Mouse (Mus musculus): ENCODE measurements at regions not wholly inside any gene's neighbourhood (a gene's known extent, or its start where the extent isn't known, plus 50 kb on each side); places are given as distances from the start of the nearest gene placed in this dataset.
A peak's percentile ranks its signal among the peaks of the same experiment; 100 is the strongest.
"Not testable (repeated sequence)": the region's sequence is repeated elsewhere in the genome, so short reads cannot be mapped to it uniquely, and the experiment has no call there.

- no peak for DNase-seq (ENCODE audit: extremely low spot score in 1 of 2, low spot score in 2 of 2)
- intact Hi-C loops (cut with DNase I): no loop called here
Observed at GRCm38 (mm10) chr9:48030839-48031238, 131.0 kb upstream of the Nxpe4 start.

DNA sequence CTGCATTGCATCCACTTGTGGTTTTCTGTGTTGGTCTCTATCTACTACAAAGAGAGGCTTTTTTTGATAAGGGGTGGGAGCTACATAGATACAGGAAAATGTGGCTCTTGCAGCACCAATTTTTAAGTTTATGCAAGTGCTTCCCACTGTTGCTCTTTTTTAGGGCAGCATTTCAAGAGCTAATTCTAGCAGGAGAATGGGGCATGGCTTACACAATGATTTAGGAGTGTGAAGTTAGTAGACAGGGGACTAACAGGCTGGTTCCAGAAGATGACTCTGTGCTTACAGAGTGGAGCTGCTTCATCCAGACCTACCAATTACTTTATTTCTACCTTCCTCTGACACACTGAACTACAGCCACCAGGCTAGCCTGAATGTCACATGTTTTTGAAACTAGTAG lies 125.9 kb upstream of the Nxpe4 start:
- intact Hi-C loops (cut with DNase I): no loop called here
- no peak for DNase-seq (ENCODE audit: extremely low spot score in 1 of 2, low spot score in 2 of 2)

DNA sequence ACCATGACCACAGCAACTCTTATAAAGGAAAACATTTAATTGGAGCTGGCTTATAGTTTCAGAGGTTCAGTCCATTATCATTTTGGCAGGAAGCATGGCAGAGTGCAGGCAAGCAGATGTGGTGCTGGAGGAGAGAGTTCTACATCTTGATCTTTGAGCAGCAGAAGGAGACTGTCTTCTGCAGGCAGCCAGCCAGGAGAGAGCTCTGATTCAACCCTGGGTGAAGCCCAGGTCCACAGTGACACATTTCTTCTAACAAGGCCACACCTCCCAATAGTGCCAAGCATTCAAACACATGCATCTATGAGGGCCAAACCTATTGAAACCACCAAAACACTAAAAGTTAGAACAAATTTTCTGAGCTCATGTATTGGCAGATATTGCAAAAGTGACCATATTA lies 117.0 kb upstream of the Nxpe4 start:
- intact Hi-C loops (cut with DNase I): no loop called here
- no peak for DNase-seq (ENCODE audit: extremely low spot score in 1 of 2, low spot score in 2 of 2)

DNA sequence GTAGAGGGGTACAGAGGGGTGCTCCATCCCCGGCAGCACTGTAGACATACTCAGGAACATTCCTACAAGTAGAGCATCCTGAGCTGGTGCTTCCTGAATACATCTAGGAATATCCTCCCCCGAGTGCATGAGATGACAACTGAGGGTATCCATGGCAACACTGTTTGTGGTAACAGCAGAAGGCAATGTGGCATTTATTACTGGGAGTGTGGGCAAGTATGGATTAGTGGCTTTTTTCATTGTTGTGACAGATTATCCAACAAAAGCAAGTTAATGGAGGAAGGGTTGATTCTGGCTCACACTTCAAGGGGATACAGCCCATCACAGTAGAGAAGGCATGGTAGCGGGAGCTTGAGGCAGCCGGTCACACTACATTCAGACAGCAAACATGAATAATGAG lies 114.0 kb upstream of the Nxpe4 start:
- intact Hi-C loops (cut with DNase I): no loop called here
- peak in 1 of 2 experiments; percentile 21 for DNase-seq (ENCODE audit: extremely low spot score in 1 of 2, low spot score in 2 of 2)

DNA sequence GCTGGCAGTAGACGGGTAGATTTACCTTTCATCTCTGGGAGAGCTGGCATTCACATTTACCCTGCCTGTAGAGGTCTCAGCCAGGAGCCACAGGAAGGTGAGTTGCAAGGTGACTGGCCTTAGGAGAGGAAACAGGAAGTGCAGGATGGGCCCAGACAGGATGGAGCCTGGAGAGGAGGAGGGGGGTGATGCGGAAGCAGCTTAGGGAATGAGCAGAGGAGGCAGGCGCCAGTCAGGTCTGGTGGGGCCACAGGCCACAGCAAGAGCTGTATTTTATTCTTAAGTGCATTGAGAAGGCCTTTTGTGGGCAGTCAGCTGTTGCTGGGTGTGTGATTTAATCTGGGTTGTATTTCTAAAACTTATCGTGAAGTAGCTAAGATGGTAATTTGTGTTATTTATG lies 108.2 kb upstream of the Nxpe4 start:
- intact Hi-C loops (cut with DNase I): no loop called here
- DNase-seq (ENCODE audit: extremely low spot score in 1 of 2, low spot score in 2 of 2): no peak

DNA sequence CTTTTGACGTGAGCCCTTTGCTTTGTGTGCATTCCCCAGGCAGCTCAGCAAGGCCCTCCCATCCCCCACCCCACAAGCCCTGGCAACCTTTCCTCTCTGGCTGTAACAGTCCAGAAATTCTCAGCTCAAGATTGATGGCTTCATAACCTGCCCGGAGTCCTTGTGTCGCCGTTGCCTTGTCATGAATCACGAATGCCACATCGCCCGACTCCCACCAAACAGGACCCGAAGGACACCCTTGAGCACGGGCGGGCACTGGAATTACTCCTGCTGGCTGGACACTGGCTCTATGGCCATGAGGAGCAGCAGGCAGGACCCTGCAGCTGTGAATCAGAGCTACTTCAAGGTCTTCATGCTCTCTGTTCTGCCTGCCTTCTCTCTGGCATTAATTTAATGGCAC lies 106.6 kb upstream of the Nxpe4 start:
- no peak for DNase-seq (ENCODE audit: extremely low spot score in 1 of 2, low spot score in 2 of 2)
- intact Hi-C loops (cut with DNase I): no loop called here

- no peak for DNase-seq (ENCODE audit: extremely low spot score in 1 of 2, low spot score in 2 of 2)
- intact Hi-C loops (cut with DNase I): no loop called here
Observed at GRCm38 (mm10) chr9:48058599-48058998, 103.2 kb upstream of the Nxpe4 start.

GRCm38 (mm10) chr9:48059549-48060165 lies 102.2 kb upstream of the Nxpe4 start:
- DNase-seq (ENCODE audit: extremely low spot score in 1 of 2, low spot score in 2 of 2): no peak
- intact Hi-C loops (cut with DNase I): no loop called here

DNA sequence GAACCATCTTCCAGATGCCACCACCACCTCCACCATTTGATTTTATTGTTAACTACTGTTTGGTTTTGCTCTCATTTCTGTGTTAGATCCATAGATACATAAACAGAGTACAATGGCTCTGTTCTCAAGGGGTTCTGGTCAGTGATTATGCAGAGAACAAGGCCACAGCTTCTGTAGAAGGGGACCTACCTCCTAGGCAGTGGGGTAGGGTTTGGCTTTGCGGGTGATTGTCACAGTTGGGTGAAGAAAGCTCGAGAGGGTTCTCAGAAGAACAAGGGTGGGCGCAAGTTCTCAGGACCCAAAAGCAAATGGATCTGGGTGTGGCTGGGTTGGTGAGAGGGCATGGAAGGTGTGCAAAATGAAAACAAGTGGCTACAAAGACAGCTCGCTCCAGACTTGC lies 100.8 kb upstream of the Nxpe4 start:
- intact Hi-C loops (cut with DNase I): no loop called here
- DNase-seq (ENCODE audit: extremely low spot score in 1 of 2, low spot score in 2 of 2): no peak

GRCm38 (mm10) chr9:48066730-48067345 lies 95.0 kb upstream of the Nxpe4 start:
- intact Hi-C loops (cut with DNase I): no loop called here
- no peak for DNase-seq (ENCODE audit: extremely low spot score in 1 of 2, low spot score in 2 of 2)

GRCm38 (mm10) chr9:48072592-48072991 lies 89.2 kb upstream of the Nxpe4 start:
- intact Hi-C loops (cut with DNase I): no loop called here
- DNase-seq (ENCODE audit: extremely low spot score in 1 of 2, low spot score in 2 of 2): no peak

DNA sequence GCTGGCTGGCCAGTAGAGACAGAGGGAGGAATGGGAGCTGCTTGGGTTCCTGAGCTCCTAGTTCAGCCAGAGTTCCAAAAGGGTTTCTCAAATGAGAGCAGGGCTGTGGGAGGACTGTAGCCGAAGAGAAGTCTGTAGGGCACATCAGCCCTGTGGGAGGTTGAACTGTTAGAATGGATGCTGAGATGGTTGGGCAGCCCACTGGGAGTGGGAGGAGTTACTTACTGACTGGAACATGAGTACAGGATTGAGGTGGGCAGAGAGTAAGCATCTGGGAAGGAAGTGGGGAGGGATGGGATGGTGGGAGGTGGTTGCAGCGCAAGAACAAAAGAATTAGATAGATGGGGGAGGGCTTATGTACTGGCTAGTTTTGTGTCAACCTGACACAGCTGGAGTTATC lies 88.7 kb upstream of the Nxpe4 start:
- DNase-seq (ENCODE audit: extremely low spot score in 1 of 2, low spot score in 2 of 2): no peak
- intact Hi-C loops (cut with DNase I): no loop called here

GRCm38 (mm10) chr9:48075661-48076240 lies 86.1 kb upstream of the Nxpe4 start:
- intact Hi-C loops (cut with DNase I): no loop called here
- no peak for DNase-seq (ENCODE audit: extremely low spot score in 1 of 2, low spot score in 2 of 2)

- DNase-seq (ENCODE audit: extremely low spot score in 1 of 2, low spot score in 2 of 2): no peak
- intact Hi-C loops (cut with DNase I): no loop called here
Observed at GRCm38 (mm10) chr9:48082461-48082860, 79.4 kb upstream of the Nxpe4 start.

DNA sequence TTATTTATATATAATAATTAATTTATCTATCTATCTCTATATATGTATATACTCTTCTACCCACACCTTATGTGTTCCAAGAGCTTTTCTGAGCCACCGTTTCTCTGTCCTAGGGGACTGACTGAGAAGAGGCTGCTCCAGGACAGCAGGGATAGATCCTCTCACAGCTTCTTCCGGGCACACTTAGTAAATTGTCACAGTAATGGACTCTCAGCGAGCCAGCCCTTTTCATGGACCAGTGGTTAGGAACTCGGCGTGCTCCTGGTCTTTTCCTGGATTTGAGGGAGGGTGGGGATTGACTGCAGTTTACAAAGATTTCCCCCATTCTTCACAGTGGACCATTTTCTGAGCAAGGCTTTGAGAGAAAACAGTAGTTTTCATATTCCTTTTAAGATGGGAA lies 77.6 kb upstream of the Nxpe4 start:
- intact Hi-C loops (cut with DNase I); DNase-seq (ENCODE audit: extremely low spot score in 1 of 2, low spot score in 2 of 2): not testable (repeated sequence)

- intact Hi-C loops (cut with DNase I): no loop called here
- no peak for DNase-seq (ENCODE audit: extremely low spot score in 1 of 2, low spot score in 2 of 2)
Observed at GRCm38 (mm10) chr9:48089661-48090060, 72.2 kb upstream of the Nxpe4 start.

DNA sequence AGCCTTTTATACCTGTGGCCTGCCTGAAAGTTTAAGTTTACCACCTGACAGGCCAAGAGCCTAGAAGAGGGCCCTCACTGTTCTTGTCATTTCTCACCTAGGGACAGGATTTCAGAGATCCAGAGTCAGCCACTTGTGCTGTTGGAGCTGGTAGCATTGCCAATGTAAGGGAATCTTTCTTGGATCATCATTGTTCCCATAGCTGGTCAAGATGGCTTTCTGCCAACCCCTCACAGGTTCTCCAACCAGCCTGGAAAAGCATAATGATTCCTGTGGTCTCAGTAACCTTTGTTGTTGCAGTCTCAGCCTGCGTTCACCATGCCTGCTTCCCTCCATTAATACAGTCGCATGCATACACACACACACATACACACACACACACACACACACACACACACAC lies 67.1 kb upstream of the Nxpe4 start:
- no peak for DNase-seq (ENCODE audit: extremely low spot score in 1 of 2, low spot score in 2 of 2)
- intact Hi-C loops (cut with DNase I): no loop called here

DNA sequence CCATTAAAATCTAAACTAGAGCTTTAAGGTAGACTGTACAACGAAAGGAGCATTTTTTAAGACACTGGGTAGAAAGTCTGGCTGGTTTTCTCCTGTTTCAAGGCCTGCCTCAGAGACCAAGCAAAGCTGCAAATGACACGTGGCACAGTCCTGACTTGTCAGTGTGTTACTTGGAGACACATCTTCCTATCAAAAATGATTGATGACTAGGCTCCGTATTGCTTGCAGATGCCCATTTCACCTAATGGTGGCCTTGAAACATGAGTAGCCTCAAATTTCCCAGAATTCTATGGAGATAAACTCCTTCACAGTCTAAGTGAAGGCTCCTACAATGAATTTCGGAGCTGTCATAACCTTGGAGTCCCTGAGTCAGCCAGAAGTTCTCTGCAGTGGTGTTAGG lies 62.0 kb upstream of the Nxpe4 start:
- no peak for DNase-seq (ENCODE audit: extremely low spot score in 1 of 2, low spot score in 2 of 2)
- intact Hi-C loops (cut with DNase I): no loop called here

DNA sequence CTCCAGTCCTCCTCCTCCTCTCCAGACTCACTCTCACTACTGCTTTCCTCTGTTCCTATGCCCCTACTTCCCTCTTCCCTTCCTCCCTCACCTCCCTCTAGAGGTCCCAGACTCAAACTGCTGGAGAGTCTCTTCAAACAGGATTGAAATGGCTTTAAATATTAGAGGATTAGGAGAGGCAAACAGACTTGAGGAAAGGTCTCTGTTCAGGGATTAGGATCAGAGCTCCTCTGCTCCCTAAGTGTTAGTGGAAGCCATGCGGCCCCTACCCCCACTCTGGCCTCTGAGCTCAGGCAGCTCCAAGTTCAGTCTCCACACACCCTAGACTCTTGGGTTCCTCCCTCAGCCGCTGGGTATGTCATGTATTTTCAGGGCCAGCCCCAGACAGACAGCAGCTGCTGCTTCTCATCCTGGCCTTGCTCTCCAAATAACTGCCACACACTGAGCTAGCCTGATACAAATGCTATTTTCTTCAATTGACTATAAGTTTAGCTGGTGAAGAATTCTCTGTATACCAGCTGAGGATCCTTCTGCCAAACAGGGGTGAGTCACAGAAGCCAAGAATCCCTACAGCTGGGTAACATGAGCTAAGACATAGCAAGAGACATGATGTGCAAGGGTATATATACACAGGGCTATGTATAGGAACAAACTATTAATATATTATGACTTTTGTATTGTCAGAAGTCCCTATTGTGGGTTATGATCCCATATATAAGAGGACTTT lies 55.2 kb upstream of the Nxpe4 start:
- intact Hi-C loops (cut with DNase I): no loop called here
- DNase-seq (ENCODE audit: extremely low spot score in 1 of 2, low spot score in 2 of 2): no peak

GRCm38 (mm10) chr9:48108994-48109619 lies 52.7 kb upstream of the Nxpe4 start:
- intact Hi-C loops (cut with DNase I): no loop called here
- no peak for DNase-seq (ENCODE audit: extremely low spot score in 1 of 2, low spot score in 2 of 2)

Measured in left cerebral cortex, postnatal 10 days (tissue).